Mouse (Mus musculus) thymus, postnatal 10 days (tissue): Measurements from ENCODE around the gene Pnma1.
A peak's percentile ranks its signal among the peaks of the same experiment; 100 is the strongest.

Experiments used
- DNase-seq, 2 experiments: peaks; one replicate each; pipeline ENCODE4 v3.0.0; 2021; ENCODE audit warnings: low spot score in 2 of 2

Gene Pnma1

DNA sequence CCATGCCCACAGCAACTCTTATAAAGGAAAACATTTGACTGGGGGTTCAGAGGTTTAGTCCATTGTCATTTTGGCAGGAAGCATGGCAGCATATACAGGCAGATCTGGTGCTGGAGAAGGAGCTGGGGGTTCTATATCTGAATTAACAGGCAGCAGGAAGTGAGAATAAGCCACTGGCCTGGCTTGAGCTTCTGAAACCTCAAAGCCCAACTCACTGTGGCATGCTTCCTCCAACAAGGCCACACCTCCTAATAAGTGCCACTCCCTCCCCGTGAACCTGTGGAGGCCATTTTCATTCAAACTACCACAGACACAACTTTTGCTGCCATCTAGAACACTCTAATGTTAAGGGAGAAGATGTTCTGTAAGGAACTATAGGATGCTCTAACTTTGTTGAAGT lies 40.6 kb downstream of the Pnma1 start:
- no peak for DNase-seq

DNA sequence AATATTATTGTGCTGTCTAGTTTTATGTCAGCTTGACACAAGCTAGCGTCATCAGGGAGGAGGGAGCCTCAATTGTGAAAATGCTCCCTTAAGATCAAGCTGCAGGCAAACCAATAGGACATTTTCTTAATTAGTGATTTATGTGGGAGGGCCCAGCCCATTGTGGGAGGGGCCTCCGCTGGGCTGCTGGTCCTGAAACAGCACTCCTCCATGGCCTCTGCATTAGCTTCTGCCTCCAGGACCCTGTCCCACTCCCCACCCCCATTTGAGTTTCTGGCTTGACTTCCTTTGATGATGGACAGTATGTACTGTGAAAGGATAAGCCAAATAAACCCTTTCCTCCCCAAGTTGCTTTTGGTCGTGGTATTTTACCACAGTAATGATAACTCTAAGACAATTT lies 41.3 kb downstream of the Pnma1 start:
- DNase-seq, result no peak

- DNase-seq, result no peak
These were observed 46.8 kb downstream of the Pnma1 start for GRCm38 (mm10) chr12:84101493-84101845.

- peak in 1 of 2 experiments; percentile 25 for DNase-seq
These were observed 47.4 kb downstream of the Pnma1 start, which contains the start of gene Acot6 for GRCm38 (mm10) chr12:84100604-84101492. TSS of gene Acot6 (plus strand) at chr12:84100654.

- DNase-seq, result no peak
These were observed 48.2 kb downstream of the Pnma1 start for GRCm38 (mm10) chr12:84100071-84100470.

DNA sequence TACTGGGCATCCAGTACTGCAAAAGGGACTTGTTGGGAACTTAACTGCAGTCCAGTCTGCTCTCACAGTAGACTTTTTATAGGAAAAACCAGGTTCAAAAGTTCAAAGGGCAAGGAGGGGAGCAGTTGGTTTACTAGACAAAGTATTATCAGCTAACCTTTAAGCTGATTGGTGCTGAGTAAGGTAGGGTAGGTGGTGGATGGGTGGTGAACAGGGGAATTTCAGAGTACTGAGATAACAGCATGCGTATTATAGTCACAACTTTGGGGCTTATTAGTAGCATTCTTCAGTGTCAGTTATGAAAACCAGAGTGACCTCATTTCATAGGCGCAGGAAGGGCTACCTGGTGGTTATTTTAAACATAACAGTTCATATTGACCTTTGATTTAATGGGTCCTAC lies 48.7 kb downstream of the Pnma1 start:
- DNase-seq, result no peak
